Mouse (Mus musculus): ENCODE measurements around the gene Ptpn9. TPM values are rescaled to one million over a fixed set of nuclear protein-coding genes. Genes with fewer than 3 reads are reported as not detected.
"Not testable (repeated sequence)": the region's sequence is repeated elsewhere in the genome, so short reads cannot be mapped to it uniquely, and the experiment has no call there.

The Ptpn9 gene
- polyA plus RNA-seq, 1 experiment, result 24.5 TPM

DNA sequence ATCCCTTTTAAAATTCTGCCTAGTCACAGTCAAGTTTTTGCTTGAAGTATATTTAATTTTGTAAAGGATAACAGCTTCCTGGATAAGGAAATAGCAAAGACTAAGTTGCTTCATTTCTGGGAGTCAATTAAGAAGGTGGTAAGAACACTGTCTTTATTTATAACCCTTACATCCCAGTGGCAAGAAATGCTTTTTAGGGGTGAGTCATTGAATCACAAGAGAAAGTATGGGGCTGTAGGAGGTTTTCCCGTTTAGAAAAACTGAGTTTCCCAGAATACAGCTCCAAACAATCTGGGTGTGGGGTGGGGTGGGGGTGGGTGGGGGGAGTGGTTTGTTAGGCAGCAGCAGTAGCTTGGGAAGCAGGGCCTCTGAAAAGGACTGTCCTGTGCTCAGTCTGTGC, 13.2 kb upstream of the Ptpn9 start:
- Histone ChIP-seq H3K36me3 (ENCODE audit: control insufficient read depth, insufficient read depth, low read length) (peaks cover 8% of the 10 kb centered on the region; the same call in 1 of the 2 replicates), H3K4me1 (ENCODE audit: control insufficient read depth, insufficient read depth, insufficient read length, low read length) (no peaks in the 10 kb centered on the region), H3K4me3 (ENCODE audit: low read depth, low read length) (no peak overlapping the region), H3K27ac (ENCODE audit: insufficient read depth, low read depth, low read length) (no peak overlapping the region), H3K27me3 (ENCODE audit: control insufficient read depth, insufficient read depth, low read length) (no peaks in the 10 kb centered on the region)
- TF ChIP-seq POLR2A (IDR thresholded peaks at IDR 0.05; ENCODE audit: low read depth, low read length), result no peak
- TF ChIP-seq CTCF (IDR thresholded peaks at IDR 0.05; ENCODE audit: extremely low read depth, insufficient read length, insufficient replicate concordance, low read depth, low read length), result no peak
- 53% methylated on average over 1 of the region's 1 CpGs for WGBS

DNA sequence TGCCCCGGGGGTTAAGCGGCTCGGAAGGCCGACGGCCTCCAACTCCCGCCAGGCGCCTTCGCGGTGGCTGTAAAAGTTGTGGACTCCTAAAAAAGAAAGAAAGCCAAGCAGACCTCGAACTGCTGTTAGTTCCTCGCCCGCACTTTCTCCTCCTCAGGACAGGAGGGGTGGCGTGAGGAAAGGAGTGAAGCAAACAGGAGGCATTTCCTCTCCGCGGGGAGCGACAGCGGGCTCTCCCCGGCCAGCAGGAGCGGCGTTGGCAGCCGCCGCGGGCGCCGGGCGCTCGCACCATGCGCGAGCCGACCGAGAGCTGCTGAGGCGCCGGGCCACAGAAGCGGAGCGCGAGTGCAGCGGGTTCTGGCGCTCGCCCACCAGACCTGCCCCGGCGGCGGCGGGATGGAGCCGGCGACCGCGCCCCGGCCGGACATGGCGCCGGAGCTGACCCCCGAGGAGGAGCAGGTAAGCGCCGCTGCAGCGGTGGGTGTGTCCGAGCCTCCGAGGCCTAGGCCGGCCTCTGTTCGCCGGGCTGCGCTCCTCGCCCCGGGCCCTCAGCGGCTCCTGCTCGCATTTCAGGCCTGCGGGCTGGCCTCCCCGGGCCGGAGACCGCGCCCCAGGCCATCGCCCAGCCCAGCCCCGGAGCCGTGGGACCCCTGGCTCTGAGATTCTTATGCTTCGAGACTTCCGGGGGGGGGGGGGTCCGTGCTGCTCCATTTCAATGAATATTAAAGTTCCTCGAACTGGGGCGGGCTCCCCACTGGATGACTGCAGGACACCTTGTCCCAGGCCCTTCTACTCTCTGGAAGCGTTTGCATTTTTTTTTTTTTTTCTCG, 690 bp downstream of the Ptpn9 start:
- H3K27ac ChIP-seq (ENCODE audit: insufficient read depth, low read depth, low read length), result peak overlapping the region; percentile 82
- H3K27me3 ChIP-seq (ENCODE audit: control insufficient read depth, insufficient read depth, low read length), result no peaks in the 10 kb centered on the region
- TF ChIP-seq POLR2A (IDR thresholded peaks at IDR 0.05; ENCODE audit: low read depth, low read length), result peak; percentile 9; the same call in 1 of the 2 replicates
- TF ChIP-seq CTCF (IDR thresholded peaks at IDR 0.05; ENCODE audit: extremely low read depth, insufficient read length, insufficient replicate concordance, low read depth, low read length), result no peak
- H3K4me1 ChIP-seq (ENCODE audit: control insufficient read depth, insufficient read depth, insufficient read length, low read length), result no peaks in the 10 kb centered on the region; the same call in 1 of the 2 replicates
- peak overlapping the region; percentile 95 for H3K4me3 ChIP-seq (ENCODE audit: low read depth, low read length)
- WGBS, result under 1% methylated on average over 73 of the region's 80 CpGs
- H3K36me3 ChIP-seq (ENCODE audit: control insufficient read depth, insufficient read depth, low read length), result no peaks in the 10 kb centered on the region

- Histone ChIP-seq H3K4me3 (ENCODE audit: low read depth, low read length) (peak overlapping the region; percentile 95), H3K27me3 (ENCODE audit: control insufficient read depth, insufficient read depth, low read length) (no peaks in the 10 kb centered on the region), H3K36me3 (ENCODE audit: control insufficient read depth, insufficient read depth, low read length) (no peaks in the 10 kb centered on the region), H3K4me1 (ENCODE audit: control insufficient read depth, insufficient read depth, insufficient read length, low read length) (no peaks in the 10 kb centered on the region; the same call in 1 of the 2 replicates), H3K27ac (ENCODE audit: insufficient read depth, low read depth, low read length) (no peak overlapping the region)
- no peak for TF ChIP-seq CTCF (IDR thresholded peaks at IDR 0.05; ENCODE audit: extremely low read depth, insufficient read length, insufficient replicate concordance, low read depth, low read length)
- no peak for TF ChIP-seq POLR2A (IDR thresholded peaks at IDR 0.05; ENCODE audit: low read depth, low read length)
- 7% methylated on average over 5 of the region's 5 CpGs for WGBS
These were observed 1.3 kb downstream of the Ptpn9 start for GRCm38 (mm10) chr9:56996028-56996346.

GRCm38 (mm10) chr9:56997206-56997605, 2.5 kb downstream of the Ptpn9 start:
- not testable (repeated sequence) for H3K36me3 ChIP-seq (ENCODE audit: control insufficient read depth, insufficient read depth, low read length); H3K4me3 ChIP-seq (ENCODE audit: low read depth, low read length); H3K27me3 ChIP-seq (ENCODE audit: control insufficient read depth, insufficient read depth, low read length); H3K4me1 ChIP-seq (ENCODE audit: control insufficient read depth, insufficient read depth, insufficient read length, low read length); H3K27ac ChIP-seq (ENCODE audit: insufficient read depth, low read depth, low read length)
- 95% methylated on average over 1 of the region's 1 CpGs for WGBS

DNA sequence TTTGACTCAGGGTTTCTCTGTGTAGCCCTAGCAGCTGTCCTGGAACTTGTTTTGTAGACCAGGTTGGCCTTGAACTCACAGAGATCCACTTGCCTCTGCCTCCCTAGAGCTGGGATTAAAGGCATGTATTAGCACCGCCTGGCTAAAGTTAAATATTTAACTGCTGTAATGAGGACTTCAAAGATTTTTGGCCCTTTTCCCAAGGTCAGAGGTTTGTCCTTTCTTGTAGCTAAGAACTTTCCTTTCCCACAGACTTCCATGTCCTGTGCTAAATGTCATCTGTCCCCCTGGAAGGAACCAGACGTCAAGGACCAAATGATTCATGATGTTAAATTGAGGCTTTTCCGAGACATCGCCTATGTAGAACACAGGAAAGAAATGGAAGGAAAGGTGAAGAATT, 8.3 kb downstream of the Ptpn9 start:
- 67% methylated on average over 4 of the region's 4 CpGs for WGBS
- H3K27ac ChIP-seq (ENCODE audit: insufficient read depth, low read depth, low read length), result no peak overlapping the region

DNA sequence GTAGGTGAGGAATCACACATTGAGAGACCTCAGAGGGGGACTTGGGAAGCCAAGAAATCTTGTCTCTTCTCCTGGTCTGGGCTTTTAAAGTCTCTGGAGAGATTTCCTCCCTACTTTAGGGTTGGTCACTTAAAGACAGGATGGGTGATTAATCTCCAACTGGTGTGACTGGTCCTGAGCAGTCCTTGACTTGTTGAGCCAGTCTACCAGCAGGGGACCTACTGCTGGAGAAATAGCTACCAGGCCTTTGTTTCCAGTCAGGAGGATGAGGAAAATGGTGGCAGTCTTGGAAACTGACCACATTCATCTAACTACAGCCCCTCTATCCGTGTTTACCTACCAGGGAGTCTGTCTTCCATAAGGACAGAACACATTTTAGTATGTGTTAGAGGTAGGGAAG, 17.7 kb downstream of the Ptpn9 start:
- H3K36me3 ChIP-seq (ENCODE audit: control insufficient read depth, insufficient read depth, low read length), result no peaks in the 10 kb centered on the region
- no peaks in the 10 kb centered on the region for H3K27me3 ChIP-seq (ENCODE audit: control insufficient read depth, insufficient read depth, low read length)
- no peaks in the 10 kb centered on the region for H3K4me1 ChIP-seq (ENCODE audit: control insufficient read depth, insufficient read depth, insufficient read length, low read length)
- H3K27ac ChIP-seq (ENCODE audit: insufficient read depth, low read depth, low read length), result no peak overlapping the region
- no peak overlapping the region for H3K4me3 ChIP-seq (ENCODE audit: low read depth, low read length)
- 71% methylated on average over 1 of the region's 1 CpGs for WGBS
- no peak for TF ChIP-seq POLR2A (IDR thresholded peaks at IDR 0.05; ENCODE audit: low read depth, low read length)
- TF ChIP-seq CTCF (IDR thresholded peaks at IDR 0.05; ENCODE audit: extremely low read depth, insufficient read length, insufficient replicate concordance, low read depth, low read length), result no peak

More for the DNA sequence above, 8.3 kb downstream of the Ptpn9 start:
- no peaks in the 10 kb centered on the region for H3K4me1 ChIP-seq (ENCODE audit: control insufficient read depth, insufficient read depth, insufficient read length, low read length)
- TF ChIP-seq POLR2A (IDR thresholded peaks at IDR 0.05; ENCODE audit: low read depth, low read length) (no peak), CTCF (IDR thresholded peaks at IDR 0.05; ENCODE audit: extremely low read depth, insufficient read length, insufficient replicate concordance, low read depth, low read length) (no peak)
- no peak overlapping the region for H3K4me3 ChIP-seq (ENCODE audit: low read depth, low read length)
- H3K36me3 ChIP-seq (ENCODE audit: control insufficient read depth, insufficient read depth, low read length), result no peaks in the 10 kb centered on the region
- H3K27me3 ChIP-seq (ENCODE audit: control insufficient read depth, insufficient read depth, low read length), result no peaks in the 10 kb centered on the region

DNA sequence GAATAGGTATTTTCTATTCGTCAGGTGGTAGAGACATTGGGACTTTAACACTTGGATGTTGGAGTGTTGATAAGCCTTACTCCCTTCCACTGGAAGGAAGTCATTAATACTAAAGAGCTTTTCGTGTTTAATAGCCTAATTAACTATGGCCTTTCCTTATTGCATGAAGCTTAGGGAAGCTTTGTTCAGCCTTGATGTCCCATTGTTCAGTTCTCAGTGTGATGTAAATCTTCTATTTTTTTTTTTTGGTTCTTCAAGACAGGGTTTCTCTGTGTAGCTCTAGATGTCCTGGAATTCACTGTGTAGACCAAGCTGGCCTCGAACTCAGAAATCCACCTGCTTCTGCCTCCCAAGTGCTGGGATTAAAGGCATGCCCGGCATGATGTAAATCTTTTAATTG, 18.2 kb downstream of the Ptpn9 start:
- Histone ChIP-seq H3K4me1 (ENCODE audit: control insufficient read depth, insufficient read depth, insufficient read length, low read length) (no peaks in the 10 kb centered on the region), H3K4me3 (ENCODE audit: low read depth, low read length) (no peak overlapping the region), H3K36me3 (ENCODE audit: control insufficient read depth, insufficient read depth, low read length) (no peaks in the 10 kb centered on the region), H3K27ac (ENCODE audit: insufficient read depth, low read depth, low read length) (no peak overlapping the region), H3K27me3 (ENCODE audit: control insufficient read depth, insufficient read depth, low read length) (no peaks in the 10 kb centered on the region)
- TF ChIP-seq POLR2A (IDR thresholded peaks at IDR 0.05; ENCODE audit: low read depth, low read length) (no peak), CTCF (IDR thresholded peaks at IDR 0.05; ENCODE audit: extremely low read depth, insufficient read length, insufficient replicate concordance, low read depth, low read length) (no peak)
- WGBS, result 72% methylated on average over 4 of the region's 4 CpGs
